Mouse (Mus musculus) bone marrow macrophage, adult 2 months (primary cell): Measurements from ENCODE around the gene Fkbp6. TPM values are rescaled to one million over a fixed set of nuclear protein-coding genes. Genes with fewer than 3 reads are reported as not detected.

Experiments
- H3K27ac ChIP-seq: 2 replicates; pipeline ENCODE4 v1.5.1; 2012; ENCODE audit warnings: low read depth, low read length; ENCODE audit not compliant: insufficient read depth
- H3K4me1 ChIP-seq: 2 replicates; pipeline ENCODE4 v1.6.1; 2012; ENCODE audit warnings: low read length; ENCODE audit not compliant: control insufficient read depth, insufficient read depth
- H3K4me3 ChIP-seq: 2 replicates; pipeline ENCODE4 v1.5.1; 2012; ENCODE audit warnings: mild to moderate bottlenecking, low read length, moderate library complexity; ENCODE audit not compliant: insufficient read depth
- CTCF ChIP-seq: IDR thresholded peaks from 2 replicates; pipeline ENCODE4 v1.5.1; 2012; ENCODE audit warnings: low read depth, mild to moderate bottlenecking, low read length, moderate library complexity
- POLR2A ChIP-seq: IDR thresholded peaks from 2 replicates; pipeline ENCODE4 v1.6.1; 2012; ENCODE audit warnings: mild to moderate bottlenecking, low read depth, low read length, borderline replicate concordance
- polyA plus RNA-seq: library from polyadenylated mRNA; stranded (reverse); fragments of >200 nt; gene quantifications from 2 replicates; pipeline ENCODE4 v1.2.4, GENCODE M21; 2012; ENCODE audit not compliant: missing spikeins, insufficient read depth, insufficient read length

The Fkbp6 gene
- polyA plus RNA-seq, 1 experiment: not detected

DNA sequence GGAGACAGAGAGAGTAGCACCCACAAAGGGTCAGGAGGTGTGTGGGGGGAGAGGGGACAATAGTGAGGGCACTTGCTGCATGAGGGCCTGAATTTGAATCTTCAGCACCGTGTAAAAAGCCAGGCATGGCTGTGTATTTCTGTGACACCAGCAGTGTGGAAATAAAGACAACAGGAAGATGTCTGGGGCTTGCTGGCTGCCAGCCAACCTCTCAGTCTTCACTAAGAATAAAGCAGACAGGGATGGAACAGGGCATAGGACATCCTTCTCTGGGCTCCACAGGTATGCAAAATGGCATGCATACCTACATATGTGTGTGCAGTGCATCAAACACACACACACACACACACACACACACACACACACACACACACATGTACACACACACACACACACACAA lies 6.2 kb upstream of the Fkbp6 start:
- Histone ChIP-seq H3K4me1 (no peaks in the 10 kb centered on the region), H3K4me3 (no peak overlapping the region), H3K27ac (no peak overlapping the region)
- TF ChIP-seq CTCF (no peak), POLR2A (no peak)

- TF ChIP-seq CTCF (no peak), POLR2A (no peak)
- no peak overlapping the region for H3K4me3 ChIP-seq
- no peaks in the 10 kb centered on the region for H3K4me1 ChIP-seq
- H3K27ac ChIP-seq: no peak overlapping the region
These were observed 3.7 kb upstream of the Fkbp6 start for GRCm38 (mm10) chr5:135353564-135353963.

- Histone ChIP-seq H3K4me3 (no peak within 1 kb of the TSS), H3K27ac (no peak within 1 kb of the TSS), H3K4me1 (no peaks in the 10 kb centered on the region)
- TF ChIP-seq CTCF: no peak
- TF ChIP-seq POLR2A: no peak
These were observed 3.2 kb upstream of the Fkbp6 start, which contains the start of gene Trim50 for GRCm38 (mm10) chr5:135352995-135353394. TSS of gene Trim50 (plus strand) at chr5:135353295.

- Histone ChIP-seq H3K4me1 (no peaks in the 10 kb centered on the region), H3K4me3 (no peak overlapping the region), H3K27ac (no peak overlapping the region)
- TF ChIP-seq POLR2A: no peak
These were observed 1.8 kb upstream of the Fkbp6 start for GRCm38 (mm10) chr5:135351606-135352005.

DNA sequence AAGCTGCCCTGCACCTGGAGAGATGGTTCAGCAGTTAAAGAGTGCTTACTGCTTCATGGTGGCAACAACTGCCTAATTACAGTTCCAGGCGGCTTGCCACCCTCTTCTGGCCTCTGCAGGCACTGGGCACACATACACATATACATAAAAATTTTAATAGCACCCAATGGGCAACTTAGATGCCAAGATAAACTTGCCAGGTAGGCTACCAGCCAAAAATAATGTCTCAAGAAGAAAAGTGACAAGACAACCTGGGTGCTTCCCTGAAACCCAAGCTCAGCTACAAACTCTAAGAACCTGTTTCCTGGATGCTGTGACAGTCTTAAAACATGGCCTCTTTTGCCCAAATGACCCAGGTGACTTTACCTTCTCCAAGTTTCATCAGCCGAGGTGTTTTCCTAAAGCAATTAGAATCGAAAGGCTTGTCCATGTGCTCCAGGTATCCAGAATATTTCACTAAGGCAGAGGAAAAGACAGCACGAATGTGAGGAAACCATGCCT lies 2.3 kb downstream of the Fkbp6 start:
- H3K27ac ChIP-seq: no peak overlapping the region
- no peak for TF ChIP-seq POLR2A
- no peak for TF ChIP-seq CTCF
- H3K4me3 ChIP-seq: no peak overlapping the region
- H3K4me1 ChIP-seq: no peaks in the 10 kb centered on the region

DNA sequence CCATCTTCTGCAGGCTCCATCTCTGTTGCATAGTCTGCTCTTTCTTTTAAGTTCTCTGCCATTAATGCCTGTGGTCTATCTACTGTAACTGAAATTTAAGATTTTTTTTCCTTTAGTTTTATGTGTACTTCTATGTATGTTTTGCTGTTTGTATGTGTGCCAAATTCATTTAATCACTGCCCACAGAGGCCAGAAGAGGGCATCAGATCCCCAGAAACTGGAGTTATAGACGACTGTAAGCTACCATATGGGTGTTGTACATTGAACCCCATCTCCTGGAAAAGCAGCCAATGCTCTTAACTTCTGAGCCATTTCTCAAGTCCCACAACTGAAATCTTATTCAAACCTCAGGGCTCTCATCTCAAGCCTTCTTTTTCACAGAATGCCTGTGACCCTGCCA lies 3.4 kb downstream of the Fkbp6 start:
- no peaks in the 10 kb centered on the region for H3K4me1 ChIP-seq
- no peak for TF ChIP-seq CTCF
- no peak for TF ChIP-seq POLR2A
- H3K27ac ChIP-seq: no peak overlapping the region
- H3K4me3 ChIP-seq: no peak overlapping the region

DNA sequence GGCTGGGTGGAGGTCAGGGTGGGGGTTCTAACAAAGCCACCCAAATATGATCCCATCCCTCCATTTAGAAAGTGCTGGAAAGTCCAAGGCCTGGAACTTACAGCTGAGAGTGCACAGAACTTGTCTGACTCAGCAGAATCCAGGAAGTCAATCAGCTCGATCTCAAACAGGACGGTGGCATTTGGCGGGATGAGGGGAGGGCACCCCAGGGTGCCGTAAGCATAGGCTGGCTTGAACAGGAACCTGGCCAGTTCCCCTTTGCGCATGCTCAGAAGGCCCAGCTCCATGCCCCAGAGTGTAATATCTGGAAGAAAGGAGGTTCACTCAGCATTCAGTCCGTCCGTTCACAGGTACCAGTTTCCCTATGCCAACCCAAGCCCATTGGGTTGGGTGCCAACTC lies 3.9 kb downstream of the Fkbp6 start:
- no peaks in the 10 kb centered on the region for H3K4me1 ChIP-seq
- no peak for TF ChIP-seq POLR2A
- H3K4me3 ChIP-seq: no peak overlapping the region
- no peak overlapping the region for H3K27ac ChIP-seq

DNA sequence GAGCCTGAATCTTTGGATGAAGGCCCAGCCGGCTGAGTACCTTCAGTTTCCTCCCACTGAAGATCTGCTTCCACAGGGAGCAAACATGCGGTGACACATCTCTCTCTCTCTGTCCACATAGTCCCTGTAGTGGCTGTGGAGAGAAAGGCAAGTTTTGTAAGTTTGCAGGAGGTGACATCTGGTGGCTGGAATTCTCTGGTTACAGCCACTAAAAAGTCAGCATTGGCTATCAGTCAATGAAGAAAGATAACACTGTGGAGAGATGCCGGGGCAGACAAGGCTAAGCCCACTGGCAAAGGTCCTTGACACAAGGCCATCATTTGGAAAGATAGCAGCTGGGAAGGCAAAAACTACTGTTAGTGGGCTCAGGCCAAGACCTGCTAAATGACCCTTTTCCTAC lies 12.3 kb downstream of the Fkbp6 start:
- Histone ChIP-seq H3K4me1 (no peaks in the 10 kb centered on the region), H3K27ac (no peak overlapping the region), H3K4me3 (no peak overlapping the region)
- TF ChIP-seq CTCF (no peak), POLR2A (no peak)

DNA sequence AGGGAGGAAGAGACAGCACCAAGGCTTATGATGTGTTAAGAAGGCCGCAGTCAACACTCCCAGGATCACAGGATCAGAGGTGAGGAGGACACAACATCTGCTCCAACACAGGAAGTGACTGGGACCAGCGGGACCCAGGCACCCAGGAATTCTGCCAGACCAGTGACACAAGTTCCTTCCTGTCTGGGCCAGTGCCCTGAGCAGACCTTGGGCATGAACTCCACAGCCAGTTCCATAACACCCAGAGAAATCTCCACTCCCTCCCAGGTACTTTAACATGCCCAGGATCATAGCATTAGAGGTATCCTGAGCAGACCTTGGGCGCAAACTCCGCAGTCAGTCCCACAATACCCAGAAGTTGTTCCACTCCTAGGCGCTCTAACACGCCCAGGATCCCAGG lies 18.7 kb downstream of the Fkbp6 start:
- H3K27ac ChIP-seq: no peak overlapping the region
- no peak overlapping the region for H3K4me3 ChIP-seq
- peaks cover 6% of the 10 kb centered on the region for H3K4me1 ChIP-seq
- TF ChIP-seq CTCF (no peak), POLR2A (no peak)

DNA sequence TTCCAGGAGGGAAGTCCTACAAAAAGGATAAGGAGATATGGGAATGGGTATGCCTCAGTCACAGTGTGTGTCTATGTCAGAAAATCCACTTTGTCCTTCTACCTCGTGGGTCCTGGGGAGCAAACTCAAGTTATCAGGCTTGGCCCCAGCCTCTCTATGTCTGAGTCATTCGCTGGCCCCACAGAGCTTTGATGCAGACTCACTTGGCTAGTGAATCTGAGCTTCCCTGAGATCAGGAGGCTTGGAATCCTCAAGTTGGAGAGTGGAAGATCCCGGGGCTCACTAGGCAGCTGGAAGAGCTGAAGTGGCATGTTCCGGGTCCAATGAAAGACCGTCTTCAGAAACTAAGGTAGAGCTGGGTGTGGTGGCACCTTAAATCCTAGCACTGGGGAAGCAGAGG lies 19.6 kb downstream of the Fkbp6 start:
- peaks cover 6% of the 10 kb centered on the region for H3K4me1 ChIP-seq
- no peak for TF ChIP-seq CTCF
- TF ChIP-seq POLR2A: no peak
- H3K4me3 ChIP-seq: no peak overlapping the region
- no peak overlapping the region for H3K27ac ChIP-seq

DNA sequence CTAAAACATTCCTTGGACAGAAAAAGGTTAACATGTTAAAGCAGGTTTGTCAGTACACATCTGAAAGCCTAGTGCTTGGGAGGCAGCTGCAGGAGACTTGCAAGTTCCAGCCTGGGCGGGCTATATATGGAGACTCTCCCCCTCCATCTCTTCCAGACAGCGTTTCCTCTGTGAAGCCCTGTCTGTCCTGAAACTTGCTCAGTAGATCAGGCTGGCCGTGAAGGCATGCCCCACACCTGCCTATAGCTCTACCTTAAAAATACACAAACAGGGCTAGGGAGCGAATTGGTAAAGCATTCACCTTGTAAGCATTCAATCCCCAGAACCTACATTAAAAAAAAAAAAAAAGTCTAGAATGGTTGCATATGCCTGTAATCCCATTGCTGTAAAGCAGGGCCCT lies 20.4 kb downstream of the Fkbp6 start:
- Histone ChIP-seq H3K27ac (no peak overlapping the region), H3K4me1 (peaks cover 6% of the 10 kb centered on the region), H3K4me3 (no peak overlapping the region)
- no peak for TF ChIP-seq POLR2A
- no peak for TF ChIP-seq CTCF
